Mouse (Mus musculus) heart, embryonic 10.5 days (tissue): ENCODE measurements at regions not wholly inside any gene's neighbourhood (a gene's known extent, or its start where the extent isn't known, plus 50 kb on each side); places are given as distances from the start of the nearest gene placed in this dataset.

Experiments
- DNase-seq: peaks from one replicate; pipeline ENCODE4 v3.0.0-alpha.2; 2017; ENCODE audit warnings: low spot score
- H3K27ac ChIP-seq: fragments of 300-500 bp; sonication (generic); 2 replicates; pipeline ENCODE4 v1.5.1; 2016; ENCODE audit warnings: mild to moderate bottlenecking
- H3K27me3 ChIP-seq: fragments of 300-500 bp; sonication (generic); 2 replicates; pipeline ENCODE4 v1.6.1; 2016; ENCODE audit warnings: mild to moderate bottlenecking; ENCODE audit not compliant: poor library complexity, insufficient read depth, severe bottlenecking
- H3K36me3 ChIP-seq: fragments of 300-500 bp; sonication (generic); 2 replicates; pipeline ENCODE4 v1.6.1; 2016; ENCODE audit warnings: mild to moderate bottlenecking, moderate library complexity
- H3K4me1 ChIP-seq: fragments of 300-500 bp; sonication (generic); 2 replicates; pipeline ENCODE4 v1.6.1; 2016; ENCODE audit warnings: mild to moderate bottlenecking
- H3K4me3 ChIP-seq: fragments of 300-500 bp; sonication (generic); 2 replicates; pipeline ENCODE4 v1.5.1; 2016; ENCODE audit warnings: mild to moderate bottlenecking, moderate library complexity
- H3K9me3 ChIP-seq: fragments of 300-500 bp; sonication (generic); 2 replicates; pipeline ENCODE4 v1.6.1; 2016; ENCODE audit warnings: mild to moderate bottlenecking, moderate library complexity
- WGBS: fragments of 180-500 bp; shearing (Covaris S2); methylation state at CpG from one replicate; pipeline ENCODE4 v1.1.7; 2016; 5-methylcytosine and 5-hydroxymethylcytosine counted together

- WGBS = 87% methylated on average over 5 of the region's 5 CpGs
Observed at GRCm38 (mm10) chr17:44422865-44423264, 234.5 kb downstream of the Clic5 start.

GRCm38 (mm10) chr17:44423471-44423985 lies 235.1 kb downstream of the Clic5 start:
- Histone ChIP-seq H3K4me1 (no peaks in the 10 kb centered on the region), H3K27me3 (no peaks in the 10 kb centered on the region), H3K4me3 (no peak overlapping the region), H3K9me3 (no peaks in the 10 kb centered on the region), H3K36me3 (no peaks in the 10 kb centered on the region), H3K27ac (no peak overlapping the region)
- WGBS = 72% methylated on average over 5 of the region's 5 CpGs
- DNase-seq = no peak

More at GRCm38 (mm10) chr17:44422865-44423264, 234.5 kb downstream of the Clic5 start:
- H3K4me1 ChIP-seq = no peaks in the 10 kb centered on the region
- H3K9me3 ChIP-seq = no peaks in the 10 kb centered on the region
- H3K27me3 ChIP-seq = no peaks in the 10 kb centered on the region
- no peak for DNase-seq
- no peaks in the 10 kb centered on the region for H3K36me3 ChIP-seq
- no peak overlapping the region for H3K4me3 ChIP-seq
- H3K27ac ChIP-seq = no peak overlapping the region

- no peak for DNase-seq
- H3K4me3 ChIP-seq = no peak overlapping the region
- no peaks in the 10 kb centered on the region for H3K9me3 ChIP-seq
- H3K36me3 ChIP-seq = no peaks in the 10 kb centered on the region
- 0 out of 2 replicates have a peak, but pooled peaks cover 5% of the 10 kb centered on the region for H3K4me1 ChIP-seq
- no peak overlapping the region for H3K27ac ChIP-seq
- 34% methylated on average over 4 of the region's 4 CpGs for WGBS
- H3K27me3 ChIP-seq = 0 out of 2 replicates have a peak, but pooled peaks cover 4% of the 10 kb centered on the region
Observed at GRCm38 (mm10) chr17:44432524-44433295, 244.3 kb downstream of the Clic5 start.

GRCm38 (mm10) chr17:44433296-44433653 lies 244.9 kb downstream of the Clic5 start:
- Histone ChIP-seq H3K27me3 (0 out of 2 replicates have a peak, but pooled peaks cover 6% of the 10 kb centered on the region), H3K36me3 (no peaks in the 10 kb centered on the region), H3K4me3 (no peak overlapping the region), H3K4me1 (0 out of 2 replicates have a peak, but pooled peaks cover 5% of the 10 kb centered on the region), H3K27ac (no peak overlapping the region), H3K9me3 (no peaks in the 10 kb centered on the region)
- DNase-seq = no peak

- DNase-seq = no peak
- Histone ChIP-seq H3K4me3 (no peak overlapping the region), H3K9me3 (no peaks in the 10 kb centered on the region), H3K27ac (no peak overlapping the region), H3K27me3 (0 out of 2 replicates have a peak, but pooled peaks cover 6% of the 10 kb centered on the region), H3K36me3 (no peaks in the 10 kb centered on the region), H3K4me1 (0 out of 2 replicates have a peak, but pooled peaks cover 5% of the 10 kb centered on the region)
- 80% methylated on average over 9 of the region's 9 CpGs for WGBS
Observed at GRCm38 (mm10) chr17:44436536-44437043, 248.2 kb downstream of the Clic5 start.

- DNase-seq = no peak
- Histone ChIP-seq H3K27me3 (0 out of 2 replicates have a peak, but pooled peaks cover 6% of the 10 kb centered on the region), H3K9me3 (no peaks in the 10 kb centered on the region), H3K36me3 (no peaks in the 10 kb centered on the region), H3K4me1 (peaks cover 2% of the 10 kb centered on the region; the same call in 1 of the 2 replicates), H3K4me3 (no peak overlapping the region), H3K27ac (no peak overlapping the region)
Observed at GRCm38 (mm10) chr17:44438526-44438925, 250.1 kb downstream of the Clic5 start.

- Histone ChIP-seq H3K27ac (no peak overlapping the region), H3K27me3 (no peaks in the 10 kb centered on the region), H3K9me3 (no peaks in the 10 kb centered on the region), H3K4me3 (no peak overlapping the region), H3K4me1 (peaks cover 6% of the 10 kb centered on the region; the same call in 1 of the 2 replicates), H3K36me3 (no peaks in the 10 kb centered on the region)
- WGBS = 26% methylated on average over 11 of the region's 11 CpGs
- DNase-seq = peak; percentile 76
Observed at GRCm38 (mm10) chr17:44443460-44443859, 255.1 kb downstream of the Clic5 start.

GRCm38 (mm10) chr17:44445361-44445760 lies 257.0 kb downstream of the Clic5 start:
- 81% methylated on average over 3 of the region's 3 CpGs for WGBS
- Histone ChIP-seq H3K36me3 (no peaks in the 10 kb centered on the region), H3K27me3 (no peaks in the 10 kb centered on the region), H3K27ac (no peak overlapping the region), H3K4me3 (no peak overlapping the region), H3K9me3 (no peaks in the 10 kb centered on the region), H3K4me1 (peaks cover 6% of the 10 kb centered on the region; the same call in 1 of the 2 replicates)
- DNase-seq = no peak
